Mouse (Mus musculus) embryo, embryonic 11 days (tissue): ENCODE results near the gene Exph5.

Experiments used
- DNase-seq: peaks from one replicate; pipeline ENCODE4 v3.0.0-alpha.2; 2015

Gene Exph5

GRCm38 (mm10) chr9:53321683-53322082, 20.2 kb downstream of the Exph5 start:
- DNase-seq = no peak

GRCm38 (mm10) chr9:53323419-53324251, 22.2 kb downstream of the Exph5 start:
- DNase-seq = no peak

- no peak for DNase-seq
Observed at GRCm38 (mm10) chr9:53325363-53326090, 24.1 kb downstream of the Exph5 start.

- no peak for DNase-seq
Observed at GRCm38 (mm10) chr9:53328203-53328602, 26.7 kb downstream of the Exph5 start.

- no peak for DNase-seq
Observed at GRCm38 (mm10) chr9:53329301-53330206, 28.1 kb downstream of the Exph5 start.

GRCm38 (mm10) chr9:53330247-53330646, 28.8 kb downstream of the Exph5 start:
- DNase-seq = no peak

GRCm38 (mm10) chr9:53333436-53333835, 32.0 kb downstream of the Exph5 start:
- DNase-seq = no peak

GRCm38 (mm10) chr9:53335131-53335530, 33.7 kb downstream of the Exph5 start:
- DNase-seq = no peak

GRCm38 (mm10) chr9:53339603-53340002, 38.1 kb downstream of the Exph5 start:
- no peak for DNase-seq

GRCm38 (mm10) chr9:53340328-53340916, 39.0 kb downstream of the Exph5 start:
- no peak for DNase-seq

GRCm38 (mm10) chr9:53340969-53341368, 39.5 kb downstream of the Exph5 start:
- peak; percentile 45 for DNase-seq

- DNase-seq = no peak
Observed at GRCm38 (mm10) chr9:53341981-53342380, 40.5 kb downstream of the Exph5 start.

GRCm38 (mm10) chr9:53344646-53345432, 43.4 kb downstream of the Exph5 start:
- no peak for DNase-seq

GRCm38 (mm10) chr9:53345728-53346127, 44.3 kb downstream of the Exph5 start:
- no peak for DNase-seq

- DNase-seq = no peak
Observed at GRCm38 (mm10) chr9:53346402-53346801, 44.9 kb downstream of the Exph5 start.

GRCm38 (mm10) chr9:53349211-53349610, 47.7 kb downstream of the Exph5 start:
- DNase-seq = no peak

GRCm38 (mm10) chr9:53350331-53350730, 48.9 kb downstream of the Exph5 start:
- DNase-seq = no peak

GRCm38 (mm10) chr9:53351899-53352298, 50.4 kb downstream of the Exph5 start:
- DNase-seq = no peak

GRCm38 (mm10) chr9:53353161-53353560, 51.7 kb downstream of the Exph5 start:
- DNase-seq = no peak

GRCm38 (mm10) chr9:53356219-53357155, 55.0 kb downstream of the Exph5 start:
- DNase-seq = no peak

GRCm38 (mm10) chr9:53371339-53371738, 69.9 kb downstream of the Exph5 start:
- DNase-seq = no peak
